Mouse (Mus musculus): ENCODE measurements around the gene Rapgef4. TPM values are rescaled to one million over a fixed set of nuclear protein-coding genes. Genes with fewer than 3 reads are reported as not detected.

Gene Rapgef4
- polyA plus RNA-seq (2017; shearing (Covaris generic)): 17.8 TPM

GRCm38 (mm10) chr2:71980771-71981342 is at the start of gene Rapgef4:
Gene Rapgef4 (plus strand): TSS chr2:71981240.

GRCm38 (mm10) chr2:72285256-72285887 is 304.3 kb downstream of the Rapgef4 start, which contains the start of gene Map3k20:
Gene Map3k20 (plus strand): TSS chr2:72285637.

Other genes starting within 250 kb of the Rapgef4 start
- gene Itga6, start 235.6 kb upstream of the Rapgef4 start, polyA plus RNA-seq (2017; shearing (Covaris generic)): 31.2 TPM
- gene Pdk1, start 108.0 kb upstream of the Rapgef4 start, polyA plus RNA-seq (2017; shearing (Covaris generic)): 50.7 TPM

Measured in CD4-positive, CD25-positive, alpha-beta regulatory T cell, adult 9 weeks (primary cell).